Mouse (Mus musculus): ENCODE measurements around the gene Mapk8ip2.
"Not testable (repeated sequence)": the region's sequence is repeated elsewhere in the genome, so short reads cannot be mapped to it uniquely, and the experiment has no call there.

Mapk8ip2 gene

DNA sequence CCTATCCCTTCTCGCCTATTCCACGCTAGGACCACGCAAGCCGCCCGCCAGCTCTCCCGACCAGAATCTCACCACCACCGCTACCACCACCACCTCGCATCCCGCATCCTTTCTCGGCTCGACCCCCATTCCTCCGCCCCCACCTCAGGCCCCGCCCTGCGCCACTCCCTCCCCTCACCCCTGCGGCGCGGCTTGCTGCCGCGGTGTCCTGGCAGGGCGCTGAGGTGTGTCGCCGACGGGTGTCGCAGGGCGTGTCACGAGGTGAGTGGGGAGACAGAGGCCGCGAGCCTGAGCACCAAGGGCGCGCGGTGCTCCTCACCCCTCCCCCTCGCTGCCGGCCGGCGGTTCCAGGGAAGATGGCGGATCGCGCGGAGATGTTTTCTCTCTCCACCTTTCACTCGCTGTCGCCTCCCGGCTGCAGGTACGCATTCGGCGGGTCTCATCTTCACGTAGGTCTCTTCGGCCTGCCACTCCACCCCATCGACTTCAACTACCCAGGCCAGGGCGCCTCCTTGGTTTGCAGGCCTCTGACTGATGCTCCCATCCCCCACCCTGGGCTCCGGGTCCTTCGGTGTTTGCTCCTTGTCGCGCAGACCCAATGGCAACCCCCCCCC lies at the start of gene Mapk8ip2:
Gene Mapk8ip2, plus strand, starts transcription at position 49 of the 614 bp plus-strand sequence.
- ATAC-seq (ENCODE audit: low TSS enrichment) = peak; percentile 53

- ATAC-seq (ENCODE audit: low TSS enrichment) = no peak
Measured at GRCm38 (mm10) chr15:89404831-89405623, 48.7 kb upstream of the Mapk8ip2 start.

- ATAC-seq (ENCODE audit: low TSS enrichment) = no peak
Measured at GRCm38 (mm10) chr15:89406691-89407090, 47.0 kb upstream of the Mapk8ip2 start.

DNA sequence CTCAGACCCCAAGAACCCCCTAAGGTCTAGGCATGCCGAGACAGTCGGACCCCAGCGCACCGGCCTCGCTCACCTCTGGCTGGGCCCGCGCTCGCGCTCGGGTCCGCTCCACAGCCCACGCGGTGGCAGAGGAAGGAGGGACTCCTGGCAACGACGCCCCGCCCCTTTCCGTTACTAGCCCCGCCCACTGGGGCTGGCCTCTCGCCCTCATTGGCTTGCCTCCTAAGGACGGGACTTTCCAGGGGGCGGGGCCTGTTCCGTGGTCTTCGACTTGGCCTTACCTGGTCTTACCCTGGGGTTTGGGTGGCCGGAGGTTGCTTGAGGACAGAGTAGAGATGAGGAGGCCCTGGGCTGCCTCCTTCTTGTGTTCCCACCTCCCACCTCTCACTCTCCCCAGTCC lies 43.6 kb upstream of the Mapk8ip2 start, which contains the start of gene Syce3:
Gene Syce3, minus strand, starts transcription at position 386 of the 400 bp plus-strand sequence.
- no peak for ATAC-seq (ENCODE audit: low TSS enrichment)

DNA sequence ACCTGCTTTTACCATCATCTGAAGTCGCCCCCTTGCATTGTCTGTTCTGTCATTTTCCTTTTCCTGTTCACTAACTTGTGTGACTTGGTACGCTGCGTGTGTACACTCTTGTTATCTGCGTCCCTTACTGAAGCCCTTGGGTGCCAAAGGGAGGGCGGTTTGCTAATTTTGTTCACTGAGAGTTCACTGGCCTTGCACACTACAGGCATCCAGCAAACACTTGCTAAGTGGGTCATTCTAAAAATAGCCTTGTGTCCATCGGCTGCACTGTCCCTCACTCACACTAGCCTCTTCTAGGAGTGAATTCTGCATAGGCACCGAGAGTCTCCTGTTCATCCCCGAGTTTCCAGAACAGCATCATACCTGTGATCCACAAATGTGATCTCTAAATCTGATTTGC lies 38.4 kb upstream of the Mapk8ip2 start:
- no peak for ATAC-seq (ENCODE audit: low TSS enrichment)

GRCm38 (mm10) chr15:89421938-89422337 lies 31.8 kb upstream of the Mapk8ip2 start:
- ATAC-seq (ENCODE audit: low TSS enrichment) = no peak

- no peak for ATAC-seq (ENCODE audit: low TSS enrichment)
Measured at GRCm38 (mm10) chr15:89424621-89425020, 29.1 kb upstream of the Mapk8ip2 start.

- ATAC-seq (ENCODE audit: low TSS enrichment) = no peak
Measured at GRCm38 (mm10) chr15:89425711-89426121, 28.0 kb upstream of the Mapk8ip2 start, which contains the start of gene Cpt1b. TSS of gene Cpt1b (minus strand) at chr15:89425863.

GRCm38 (mm10) chr15:89426716-89427115 lies 27.0 kb upstream of the Mapk8ip2 start:
- ATAC-seq (ENCODE audit: low TSS enrichment) = no peak

GRCm38 (mm10) chr15:89428136-89428790 lies 25.4 kb upstream of the Mapk8ip2 start:
- ATAC-seq (ENCODE audit: low TSS enrichment) = no peak

DNA sequence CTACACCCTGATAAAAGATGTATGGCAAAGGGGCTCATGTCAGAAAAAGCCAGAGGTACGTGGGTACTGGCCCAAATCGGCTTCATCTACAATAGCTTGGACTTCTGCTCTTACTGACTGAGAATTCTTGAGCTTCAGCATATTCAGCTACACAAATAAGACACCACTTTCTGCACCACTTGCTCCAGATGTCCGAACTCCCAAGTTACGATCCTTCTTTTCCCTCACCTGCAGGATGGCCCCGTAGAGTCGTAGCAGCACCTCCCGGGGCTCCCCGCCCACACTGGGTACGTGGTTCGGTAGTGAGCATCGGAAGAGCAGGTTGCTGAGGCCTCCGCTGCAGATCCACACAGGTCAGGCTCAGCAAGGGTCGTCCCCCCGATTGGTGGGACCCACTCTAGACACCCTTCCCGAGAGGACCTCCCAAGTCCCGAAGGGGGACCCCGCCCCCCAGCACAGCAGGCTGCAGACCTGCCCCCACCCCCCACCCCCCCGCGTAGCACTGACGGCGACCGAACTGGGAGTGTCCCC lies 24.8 kb upstream of the Mapk8ip2 start:
- ATAC-seq (ENCODE audit: low TSS enrichment) = no peak

DNA sequence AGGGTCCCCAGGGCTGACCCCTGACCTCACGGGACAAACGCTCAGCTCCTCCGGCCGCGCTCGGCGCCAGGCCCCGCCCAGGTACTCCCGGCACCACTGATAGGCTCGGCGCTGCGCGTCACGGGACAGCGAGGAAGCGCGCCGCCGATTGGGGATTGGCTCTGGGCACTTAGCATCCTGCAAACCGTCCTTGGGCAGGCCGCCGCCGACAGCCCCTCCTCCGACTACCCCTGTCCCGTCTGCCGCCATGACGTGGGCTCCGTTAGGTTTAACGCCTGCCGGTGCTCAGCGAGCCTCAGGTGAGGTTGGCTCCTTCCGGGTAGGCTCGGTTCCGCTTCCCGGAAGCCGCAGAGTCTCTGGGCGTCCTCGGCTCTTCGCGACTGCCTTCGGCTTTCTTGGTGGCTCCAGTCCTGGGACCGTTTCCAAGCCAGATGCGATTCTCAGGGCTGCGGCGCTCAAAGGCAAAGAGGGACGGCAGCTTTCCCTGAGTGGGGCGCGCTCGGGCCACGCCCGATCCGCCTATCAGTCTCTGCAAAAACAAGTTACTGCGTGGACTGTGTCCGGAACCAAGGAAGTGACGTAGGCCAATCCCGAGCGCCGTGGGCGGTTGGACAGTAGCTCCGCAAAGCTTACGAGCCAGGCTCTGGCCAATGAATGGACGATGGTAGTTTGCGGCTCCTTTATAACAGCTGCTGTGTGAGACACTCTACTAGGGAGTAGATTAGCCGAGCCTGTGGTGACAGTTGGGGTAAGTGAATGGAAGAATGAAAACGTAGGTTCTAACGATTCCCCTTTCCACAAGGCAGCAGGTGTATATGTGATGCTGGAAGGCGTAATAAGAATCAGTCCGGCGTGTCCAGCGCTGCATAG lies 24.1 kb upstream of the Mapk8ip2 start, which contains the start of the genes C730034F03Rik, Gm44502 and Chkb:
Gene C730034F03Rik, plus strand, starts transcription at position 238 of the 870 bp plus-strand sequence.
Gene Gm44502, minus strand, starts transcription at position 345 of the 870 bp plus-strand sequence.
Gene Chkb, minus strand, starts transcription at position 557 of the 870 bp plus-strand sequence.
- ATAC-seq (ENCODE audit: low TSS enrichment) = peak; percentile 97

DNA sequence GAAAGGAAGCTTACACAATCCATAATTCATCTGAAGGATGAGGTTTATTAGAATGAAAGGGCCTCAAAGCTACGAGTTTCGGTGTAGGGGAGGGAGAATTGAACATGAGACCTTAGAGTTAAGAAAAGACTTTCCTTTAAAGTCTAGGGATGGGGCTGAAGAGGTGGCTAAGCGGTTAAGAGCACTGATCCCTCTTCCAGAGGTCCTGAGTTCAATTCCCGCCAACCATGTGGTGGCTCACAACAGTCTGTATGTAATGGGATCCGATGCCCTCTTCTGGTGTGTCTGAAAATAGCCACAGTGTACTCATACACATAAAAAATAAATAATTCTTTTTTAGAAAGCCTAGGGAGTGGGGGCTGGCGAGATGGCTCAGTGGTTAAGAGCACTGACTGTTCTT lies 23.4 kb upstream of the Mapk8ip2 start:
- no peak for ATAC-seq (ENCODE audit: low TSS enrichment)

GRCm38 (mm10) chr15:89430771-89431170 lies 22.9 kb upstream of the Mapk8ip2 start:
- not testable (repeated sequence) for ATAC-seq (ENCODE audit: low TSS enrichment)

GRCm38 (mm10) chr15:89431271-89431670 lies 22.4 kb upstream of the Mapk8ip2 start:
- ATAC-seq (ENCODE audit: low TSS enrichment) = no peak

DNA sequence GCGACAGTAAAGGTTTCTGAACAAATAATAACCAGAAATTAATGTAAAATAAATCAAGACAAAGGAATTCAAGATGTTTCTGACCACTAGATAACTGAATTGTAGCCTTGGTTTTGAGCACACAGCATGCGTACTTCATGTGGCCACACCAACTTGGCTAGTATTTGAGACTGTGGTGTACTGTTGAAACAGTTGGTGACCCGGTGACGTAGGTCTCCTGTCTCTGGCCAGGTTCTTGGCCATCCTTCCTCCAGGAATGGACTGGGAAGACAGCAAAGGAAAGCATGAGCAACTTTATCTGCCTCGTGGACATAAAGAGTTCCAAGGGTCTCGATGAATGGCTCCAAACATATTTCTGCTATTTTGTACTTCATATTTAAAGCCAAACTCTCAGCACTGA lies 21.9 kb upstream of the Mapk8ip2 start:
- no peak for ATAC-seq (ENCODE audit: low TSS enrichment)

DNA sequence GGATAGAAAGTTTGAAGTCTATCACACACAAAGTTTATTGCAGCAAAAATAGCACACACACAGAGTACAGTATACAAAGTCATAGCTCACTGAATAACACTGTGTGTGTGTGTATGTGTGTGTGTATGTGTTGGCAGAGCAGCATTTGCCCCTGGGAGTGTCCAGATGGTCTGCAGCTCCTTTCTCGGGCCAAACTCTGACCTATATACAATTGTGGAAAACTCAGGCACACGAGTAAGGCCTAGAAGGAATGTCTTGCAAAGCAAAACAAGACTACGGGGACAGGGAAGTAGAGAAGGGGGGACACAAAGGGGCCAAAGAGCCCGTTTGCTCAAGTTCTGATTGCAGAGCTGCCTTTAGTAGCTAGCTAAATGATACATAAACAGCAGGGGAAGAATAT lies 20.8 kb upstream of the Mapk8ip2 start:
- ATAC-seq (ENCODE audit: low TSS enrichment) = no peak

DNA sequence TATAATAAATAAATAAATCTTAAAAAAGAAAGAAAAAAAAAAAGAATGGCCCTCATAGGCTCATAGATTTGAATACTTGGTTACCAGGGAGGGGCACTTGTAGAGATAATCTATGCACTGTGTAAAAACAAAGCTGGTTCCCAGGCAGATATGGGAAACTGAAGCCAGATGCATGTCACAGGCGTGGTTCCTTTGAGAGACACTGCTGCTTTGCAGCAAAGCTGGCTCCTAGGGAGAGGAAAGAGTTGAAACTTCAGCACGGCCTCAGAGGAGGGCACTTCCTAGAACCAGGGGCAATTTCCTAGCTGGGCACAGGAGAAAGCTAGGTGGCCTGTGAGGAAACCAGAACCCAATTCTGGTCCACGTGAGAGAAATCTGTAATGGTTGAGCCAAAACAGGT lies 19.6 kb upstream of the Mapk8ip2 start:
- ATAC-seq (ENCODE audit: low TSS enrichment) = no peak

GRCm38 (mm10) chr15:89435878-89436277 lies 17.8 kb upstream of the Mapk8ip2 start:
- ATAC-seq (ENCODE audit: low TSS enrichment) = no peak

DNA sequence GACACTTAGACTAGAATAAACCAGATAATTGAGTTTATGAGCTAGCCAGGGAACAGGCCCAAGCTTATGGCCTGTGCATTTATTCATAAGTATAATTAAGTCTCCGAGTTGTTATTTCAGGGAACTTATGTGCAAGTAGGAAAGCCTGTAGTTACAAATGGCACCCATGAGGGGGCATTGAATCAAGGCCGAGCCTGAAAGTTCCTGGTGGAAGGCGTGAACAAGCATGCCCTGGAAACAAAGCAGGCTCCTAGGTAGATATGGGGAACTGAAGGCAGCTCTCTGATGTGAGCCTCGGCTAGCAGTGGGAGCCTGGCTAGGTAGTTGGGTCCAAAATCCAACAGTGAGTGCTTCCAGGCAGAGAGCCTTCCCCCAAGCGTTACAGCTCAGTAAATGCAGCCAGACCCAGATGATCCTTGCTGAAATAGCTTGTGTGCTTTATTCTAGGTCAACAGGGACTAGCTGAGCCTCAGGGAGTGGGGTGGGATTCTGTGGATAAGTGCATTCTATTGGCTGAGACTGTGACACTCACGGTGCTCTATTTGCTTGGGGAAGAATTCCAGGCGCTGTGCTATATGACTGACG lies 11.1 kb upstream of the Mapk8ip2 start:
- peak; percentile 62; the same call in 1 of the 2 replicates for ATAC-seq (ENCODE audit: low TSS enrichment)
